Mouse (Mus musculus) ovary, postnatal 10 days (tissue): ENCODE data around the gene Cpne5.
"Not testable (repeated sequence)": the region's sequence is repeated elsewhere in the genome, so short reads cannot be mapped to it uniquely, and the experiment has no call there.

Source experiments
- DNase-seq: peaks from one replicate; pipeline ENCODE4 v3.0.0; 2022; ENCODE audit warnings: low spot score

The Cpne5 gene

DNA sequence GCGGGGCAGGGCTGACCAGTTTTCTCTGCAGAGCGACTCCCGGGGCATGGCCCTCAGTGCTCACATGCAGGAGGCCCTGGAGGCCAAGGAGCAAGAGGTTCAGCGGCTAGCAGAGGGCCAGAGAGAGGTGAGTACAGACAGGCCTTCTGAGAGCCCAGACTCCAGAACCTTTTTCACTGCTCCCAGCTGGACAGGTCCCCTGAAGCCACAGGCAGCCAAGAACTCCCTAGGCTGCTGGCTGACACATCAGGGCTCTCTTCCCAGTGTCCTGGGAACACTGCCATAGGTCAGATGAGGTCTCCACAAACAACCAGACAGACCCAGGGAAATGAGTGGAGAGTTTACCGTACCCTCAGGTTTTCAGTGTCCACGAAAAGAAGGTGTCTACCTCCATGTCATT lies 101.7 kb downstream of the Cpne5 start:
- DNase-seq: peak; percentile 70

DNA sequence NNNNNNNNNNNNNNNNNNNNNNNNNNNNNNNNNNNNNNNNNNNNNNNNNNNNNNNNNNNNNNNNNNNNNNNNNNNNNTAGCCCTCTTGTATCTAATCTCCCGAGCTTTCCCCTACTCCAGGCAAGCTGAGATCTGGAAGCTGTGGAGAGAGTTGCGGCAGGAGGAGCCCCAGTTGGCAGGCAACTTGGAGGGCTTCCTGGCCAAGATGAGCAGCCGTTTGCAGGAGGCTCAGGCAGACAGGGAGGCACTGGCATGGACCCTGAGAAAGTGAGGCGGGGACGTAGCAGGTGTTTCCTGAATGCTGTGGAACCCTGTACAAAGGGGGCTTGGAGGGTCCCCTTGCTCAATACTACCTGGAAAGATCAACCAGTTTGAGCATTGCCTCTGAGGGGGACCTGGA lies 102.9 kb downstream of the Cpne5 start:
- DNase-seq: no peak

DNA sequence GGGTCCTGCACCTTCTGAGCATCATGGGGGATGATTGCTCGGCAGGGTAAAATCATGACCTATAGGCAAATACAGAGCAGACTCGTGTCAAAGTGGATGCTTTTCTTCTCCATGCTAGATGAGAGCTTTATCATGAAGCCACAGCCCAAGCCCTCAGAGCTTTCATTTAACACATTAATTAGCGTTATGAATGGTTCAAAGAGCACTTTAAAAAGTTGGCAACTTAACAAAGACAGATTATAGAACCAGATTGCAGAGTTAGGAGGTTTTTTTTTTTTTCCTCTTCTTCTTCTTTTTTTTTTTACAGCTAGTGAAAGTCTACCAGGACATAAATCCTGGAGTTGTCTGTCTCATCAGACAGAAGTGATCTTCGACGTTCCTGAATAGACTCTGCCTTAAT lies 108.6 kb downstream of the Cpne5 start:
- no peak for DNase-seq

DNA sequence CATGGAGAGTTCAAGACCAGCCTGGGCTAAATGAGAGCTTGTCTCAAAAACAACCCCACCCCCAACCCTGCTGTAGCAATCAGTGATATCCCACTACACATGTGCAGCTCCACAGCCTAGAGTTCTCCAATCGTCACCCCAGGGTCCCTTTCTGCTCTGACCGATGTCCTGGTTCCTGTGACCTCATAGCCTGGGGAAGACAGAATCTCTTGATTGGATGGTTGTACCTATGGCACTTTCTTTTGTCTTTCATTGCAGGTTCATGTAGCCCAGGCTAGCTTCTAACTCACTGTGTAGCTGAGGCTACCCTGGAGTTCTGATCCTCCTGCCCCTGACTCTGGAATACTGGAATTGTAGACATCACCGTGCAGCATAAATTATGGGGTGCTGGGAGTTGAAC lies 111.4 kb downstream of the Cpne5 start:
- no peak for DNase-seq

DNA sequence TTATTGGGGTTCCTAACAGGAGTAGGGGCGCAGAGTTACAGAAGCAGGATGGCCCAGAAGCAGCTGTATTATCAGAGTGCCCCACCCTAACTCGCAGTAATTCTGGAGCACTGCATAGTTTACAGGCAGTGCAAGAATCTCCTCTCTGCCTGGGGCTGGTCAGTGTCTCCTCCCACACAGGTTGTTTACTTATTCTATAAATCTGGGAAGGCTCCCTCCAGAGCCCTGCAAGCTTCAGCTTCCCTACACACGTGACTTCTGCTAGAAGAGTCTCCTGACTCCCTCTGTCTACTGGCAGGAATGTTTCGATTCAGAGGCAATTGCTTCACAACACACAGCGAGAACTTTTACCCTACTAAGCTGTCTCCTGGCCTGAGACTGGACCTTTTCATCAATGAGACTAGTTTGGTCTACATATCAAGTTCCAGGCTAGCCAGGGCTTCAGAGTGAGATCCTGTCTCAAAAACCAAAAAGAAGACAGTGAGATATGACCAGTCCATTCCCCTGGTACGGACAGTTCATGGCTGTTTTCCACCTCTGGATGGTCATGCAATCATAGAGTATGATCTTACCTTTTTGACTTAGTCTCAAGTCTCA lies 114.3 kb downstream of the Cpne5 start:
- DNase-seq: no peak

DNA sequence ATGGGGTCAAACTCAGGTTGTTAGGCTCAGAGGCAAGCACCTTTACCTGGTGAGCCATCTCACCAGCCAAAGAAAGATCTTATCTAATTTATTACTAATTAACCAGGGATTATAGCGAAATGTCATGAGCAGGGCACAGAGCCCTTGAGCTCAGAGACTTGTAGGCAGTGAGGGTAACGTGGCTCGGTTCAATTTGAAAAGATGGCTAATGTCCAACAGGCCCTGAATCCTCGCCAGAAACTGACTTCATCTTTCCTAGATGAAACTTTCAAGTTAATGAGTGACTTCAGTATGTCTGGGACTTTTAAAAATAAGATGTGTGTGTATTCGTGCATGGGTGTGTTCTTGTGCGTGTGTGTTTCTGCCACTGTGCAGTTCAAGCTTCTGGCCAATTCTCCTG lies 115.2 kb downstream of the Cpne5 start:
- DNase-seq: no peak

DNA sequence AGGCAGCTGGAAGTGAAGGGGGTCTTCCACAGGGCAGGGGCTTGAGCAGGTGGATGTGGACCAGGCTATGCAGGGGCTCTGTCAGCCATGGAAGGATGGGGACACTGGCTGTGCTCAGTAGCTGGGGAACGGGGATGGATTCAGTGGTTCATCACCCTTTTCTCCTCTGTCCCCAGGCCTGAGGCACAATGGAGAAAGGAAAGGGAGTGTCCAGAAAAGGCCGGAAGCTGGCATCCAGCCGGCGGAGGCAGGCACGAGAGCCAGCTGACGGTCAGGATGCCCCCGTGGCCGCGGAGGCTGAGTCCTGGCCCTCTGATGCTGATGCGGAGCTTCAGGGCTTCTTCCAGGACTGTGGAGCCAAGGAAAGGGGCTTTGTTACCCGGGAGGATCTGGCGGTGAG lies 117.3 kb downstream of the Cpne5 start:
- DNase-seq: no peak

DNA sequence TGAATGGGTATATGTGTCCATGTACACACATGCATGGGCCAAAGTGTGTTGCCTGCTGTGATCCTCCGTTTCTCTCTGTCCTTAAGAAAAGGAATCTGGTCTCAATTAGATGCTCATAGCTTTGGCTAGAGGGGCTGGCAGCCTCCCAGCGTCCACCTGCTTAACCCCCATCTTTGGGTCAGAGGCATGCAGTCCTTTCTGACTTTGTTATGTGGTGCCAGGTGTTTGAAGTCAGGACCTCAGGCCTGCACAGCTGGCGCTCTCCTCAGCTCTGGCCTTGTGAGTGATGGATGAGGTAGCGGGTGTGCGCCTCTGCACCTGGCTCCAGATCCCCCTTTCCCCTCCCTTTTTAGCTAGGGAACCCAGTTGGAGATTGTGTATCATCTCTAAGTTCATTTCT lies 119.9 kb downstream of the Cpne5 start:
- DNase-seq: no peak

DNA sequence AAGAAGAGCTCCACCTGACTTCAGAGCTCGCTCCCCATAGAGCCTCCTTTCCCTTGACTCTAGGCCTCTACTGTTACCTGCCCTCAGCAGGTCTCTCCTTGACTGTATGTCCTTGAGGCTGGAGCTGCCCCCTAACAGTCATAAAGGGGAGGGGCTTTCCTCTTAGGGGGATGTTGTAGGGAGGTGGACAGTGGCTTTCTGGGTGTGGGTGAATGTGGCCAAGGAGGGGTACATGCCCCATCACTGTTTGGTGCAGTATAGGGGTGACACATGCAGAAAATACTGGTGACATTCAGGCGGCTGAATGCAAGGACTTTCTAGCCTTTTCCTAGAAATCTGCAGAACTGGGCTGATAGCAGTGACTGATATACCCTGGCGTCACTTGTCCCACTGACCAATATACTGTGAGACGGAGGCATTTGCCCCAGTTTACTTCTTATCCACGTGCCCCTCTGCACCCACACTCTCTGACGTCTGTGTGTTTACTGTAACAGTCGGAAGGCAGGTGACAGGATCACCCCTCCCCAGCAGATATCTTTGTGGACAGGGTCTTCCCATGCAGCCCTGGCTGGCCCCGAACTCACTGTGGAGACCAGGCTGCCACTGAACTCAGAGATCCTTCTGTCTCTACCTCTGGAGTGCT lies 120.8 kb downstream of the Cpne5 start:
- DNase-seq: no peak

DNA sequence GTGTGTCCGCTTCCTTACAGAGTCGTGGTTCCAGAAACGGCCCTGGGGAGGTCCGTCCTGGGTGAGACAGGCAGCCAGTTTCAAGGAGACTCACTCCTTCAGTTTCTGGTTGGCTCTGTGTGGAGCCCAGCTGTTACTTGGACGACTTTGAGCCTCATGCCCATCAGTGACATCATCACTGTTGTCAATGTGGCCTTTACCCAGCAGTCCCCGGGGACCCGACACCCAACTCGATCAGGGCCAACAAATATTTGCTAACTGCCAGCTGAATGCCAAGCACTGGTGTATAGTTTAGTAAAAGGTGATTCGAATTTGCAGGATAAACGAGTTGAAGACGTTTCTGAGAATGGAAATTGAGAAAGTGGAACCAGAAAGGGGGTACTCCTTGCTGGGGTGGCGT lies 121.9 kb downstream of the Cpne5 start:
- DNase-seq: no peak

DNA sequence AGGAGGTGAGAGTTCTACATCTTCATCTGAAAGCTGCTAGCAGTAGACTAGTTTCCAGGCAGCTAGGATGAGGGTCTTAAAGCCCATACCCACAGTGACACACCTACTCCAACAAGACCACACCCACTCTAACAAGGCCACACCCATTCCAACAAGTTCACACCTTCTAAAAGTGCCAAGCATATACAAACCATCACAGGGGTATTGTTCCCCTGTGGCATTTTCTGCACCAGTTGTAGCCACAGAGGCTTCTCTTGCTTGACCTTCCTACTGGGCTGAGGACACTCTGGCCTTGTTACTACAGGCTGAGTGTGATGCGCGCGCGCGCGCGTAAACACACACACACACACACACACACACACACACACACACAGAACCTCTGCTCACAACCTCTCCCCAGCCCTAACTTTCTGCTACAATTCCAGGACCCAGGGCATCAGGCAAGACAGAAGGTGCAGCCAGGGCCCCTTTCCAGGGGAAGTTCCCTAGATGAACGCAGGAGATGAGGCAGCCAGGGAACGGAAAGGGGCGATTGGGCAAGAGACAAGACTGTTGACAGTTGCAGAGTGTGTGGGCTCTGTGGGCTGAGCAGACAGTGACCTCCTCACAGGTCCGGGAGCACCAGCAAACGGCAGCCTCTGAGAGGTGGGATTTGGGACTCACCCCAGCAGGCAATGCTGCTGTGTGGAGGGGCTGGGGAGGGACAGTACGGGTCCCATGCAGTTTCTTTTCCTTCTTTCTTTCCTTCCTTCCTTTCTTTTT lies 124.2 kb downstream of the Cpne5 start, which contains the start of gene Rab44:
TSS of gene Rab44 (plus strand) at position 555 of the 762 bp plus-strand sequence.
- no peak for DNase-seq

DNA sequence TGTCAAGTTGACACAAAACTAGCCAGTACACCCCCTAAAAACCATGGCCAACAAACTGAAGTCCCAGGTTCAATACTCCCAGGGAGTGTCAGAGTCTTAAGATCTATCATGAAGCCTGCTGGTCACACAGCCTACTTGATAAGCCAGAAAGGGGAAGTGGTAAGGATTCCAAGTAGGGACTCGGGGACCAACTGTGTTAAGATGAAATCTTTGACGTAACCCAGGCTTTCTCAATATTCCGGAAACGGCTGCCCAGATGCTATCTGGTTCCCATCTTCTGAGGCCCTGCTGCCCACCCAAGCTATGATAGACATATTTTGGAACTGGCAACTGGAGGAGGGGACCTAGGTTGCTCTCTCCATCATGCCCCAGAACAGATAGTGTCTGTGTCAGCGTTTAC lies 126.6 kb downstream of the Cpne5 start:
- DNase-seq: no peak

DNA sequence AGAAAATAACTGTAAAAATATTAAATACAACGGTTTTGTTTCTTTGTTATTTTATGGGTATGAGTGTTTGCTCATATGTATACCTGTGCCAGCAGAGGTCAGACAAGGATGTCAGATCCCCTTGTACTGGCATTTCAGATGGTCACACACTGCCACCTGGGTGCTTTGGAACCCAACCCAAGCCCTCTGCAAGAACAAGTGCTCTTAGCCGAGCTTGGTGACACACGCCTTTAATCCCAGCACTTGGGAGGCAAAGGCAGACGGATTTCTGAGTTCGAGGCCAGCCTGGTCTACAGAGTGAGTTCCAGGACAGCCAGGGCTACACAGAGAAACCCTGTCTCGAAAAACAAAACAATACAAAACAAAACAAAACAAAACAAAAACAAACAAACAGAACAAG lies 127.6 kb downstream of the Cpne5 start:
- not testable (repeated sequence) for DNase-seq
